Comparison of ENCODE assay signal across 1 mouse cellular context in genomic region chr19:42089103-42089747, GRCm38 (mm10).
TF ChIP-seq lines count a peak whose summit lies in the region.

No protein-coding gene starts in this region.

TF ChIP-seq in C2C12, 6 proteins besides CTCF, POLR2A, EP300 and RAD21:
- TF ChIP-seq CEBPB (IDR thresholded peaks at IDR 0.05; ENCODE audit: low read depth) (no peak), USF1 (IDR thresholded peaks at IDR 0.05; ENCODE audit: low read depth) (peak; percentile 90)
TF ChIP-seq in C2C12: peak in this region for 1.
